Mouse (Mus musculus): ENCODE measurements at regions not wholly inside any gene's neighbourhood (a gene's known extent, or its start where the extent isn't known, plus 50 kb on each side); places are given as distances from the start of the nearest gene placed in this dataset.

DNA sequence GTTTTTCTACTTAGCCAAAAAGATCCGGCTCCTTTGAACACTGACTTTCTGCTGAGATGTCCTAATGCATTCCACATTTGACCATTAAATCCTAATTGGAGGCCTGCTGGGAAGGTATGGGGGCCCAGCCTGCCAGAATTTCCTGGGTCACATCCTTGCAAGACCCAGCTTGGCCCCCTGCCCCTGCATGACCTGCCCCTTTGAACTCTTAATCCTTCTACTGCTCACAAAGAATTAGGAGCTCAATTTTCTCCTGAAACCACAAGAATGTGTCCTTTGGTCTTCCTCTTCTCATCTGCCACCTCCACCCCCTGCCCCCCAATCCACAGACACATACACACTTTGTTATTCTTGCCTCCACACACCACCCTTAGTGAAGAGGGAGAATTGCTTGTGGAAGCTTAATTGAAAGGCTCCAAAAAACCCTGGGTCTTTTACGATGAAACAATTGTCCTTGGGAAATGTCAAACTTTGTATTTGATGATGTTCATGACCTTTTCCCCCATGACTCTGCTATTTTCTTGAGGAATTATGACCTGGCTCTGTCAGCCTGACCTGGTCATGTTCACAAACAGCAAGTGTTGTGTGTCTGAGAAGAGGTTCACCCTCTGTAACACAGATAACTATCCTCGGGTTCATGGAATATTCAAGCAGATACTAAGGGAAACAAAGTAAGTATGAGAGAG, 792.3 kb downstream of the Gsdmc2 start:
- peak overlapping the region; percentile 43 for H3K27ac ChIP-seq
- peak; percentile 73 for DNase-seq (ENCODE audit: low spot score)
- WGBS: 5% methylated on average over 3 of the region's 3 CpGs

DNA sequence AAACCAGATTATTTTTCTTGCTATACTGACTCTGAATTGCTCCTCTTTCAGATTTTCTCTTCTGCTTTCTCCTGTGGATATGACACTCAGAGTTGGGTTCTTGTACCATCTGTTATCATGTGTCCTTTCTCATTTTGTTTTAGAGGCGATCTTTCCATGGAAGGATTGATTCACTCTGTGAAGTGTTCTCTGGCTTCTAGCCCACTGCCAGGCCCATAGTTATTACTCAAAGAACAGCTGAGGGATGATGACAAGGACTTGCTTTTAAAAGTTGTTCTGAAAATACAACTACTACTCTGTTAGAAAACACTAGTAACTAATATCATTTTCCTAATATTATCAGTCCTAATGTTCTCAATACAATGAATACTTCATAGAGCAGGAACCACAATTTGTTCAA, 794.9 kb downstream of the Gsdmc2 start:
- H3K36me3 ChIP-seq: no peaks in the 10 kb centered on the region
- WGBS: 93% methylated on average over 1 of the region's 1 CpGs
- H3K9me3 ChIP-seq (replicated peaks): no peaks in the 10 kb centered on the region
- H3K4me3 ChIP-seq: no peak overlapping the region
- DNase-seq (ENCODE audit: low spot score): no peak
- peaks cover 29% of the 10 kb centered on the region for H3K4me1 ChIP-seq
- no peak overlapping the region for H3K27ac ChIP-seq
- no peaks in the 10 kb centered on the region for H3K27me3 ChIP-seq (ENCODE audit: low read depth, poor library complexity, severe bottlenecking)

More for the DNA sequence above, 792.3 kb downstream of the Gsdmc2 start:
- no peaks in the 10 kb centered on the region for H3K9me3 ChIP-seq (replicated peaks)
- no peak overlapping the region for H3K4me3 ChIP-seq
- H3K36me3 ChIP-seq: no peaks in the 10 kb centered on the region
- peaks cover 25% of the 10 kb centered on the region for H3K4me1 ChIP-seq
- H3K27me3 ChIP-seq (ENCODE audit: low read depth, poor library complexity, severe bottlenecking): no peaks in the 10 kb centered on the region

DNA sequence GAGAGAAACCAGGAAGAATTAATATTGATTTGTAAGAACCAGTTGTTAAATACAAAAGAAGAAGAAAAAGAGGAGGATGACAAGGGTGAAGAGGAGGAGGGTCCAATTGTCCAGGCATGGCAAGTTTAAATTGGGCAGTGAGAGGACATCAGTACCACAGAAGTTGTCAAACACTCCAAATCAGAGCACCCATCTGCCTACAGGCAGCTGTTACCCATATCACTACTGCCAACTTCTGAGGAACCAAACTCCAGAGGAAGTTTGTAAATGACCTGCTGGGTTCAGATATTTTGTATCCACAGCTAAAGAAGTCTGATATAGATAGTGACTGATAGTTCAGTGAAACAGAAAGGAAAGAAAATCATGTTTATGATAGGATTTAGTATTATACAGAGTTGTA, 802.6 kb downstream of the Gsdmc2 start:
- Histone ChIP-seq H3K4me1 (0 out of 2 replicates have a peak, but pooled peaks cover 2% of the 10 kb centered on the region), H3K9me3 (replicated peaks) (no peaks in the 10 kb centered on the region), H3K27me3 (ENCODE audit: low read depth, poor library complexity, severe bottlenecking) (no peaks in the 10 kb centered on the region), H3K27ac (no peak overlapping the region), H3K4me3 (no peak overlapping the region), H3K36me3 (no peaks in the 10 kb centered on the region)
- DNase-seq (ENCODE audit: low spot score): no peak

DNA sequence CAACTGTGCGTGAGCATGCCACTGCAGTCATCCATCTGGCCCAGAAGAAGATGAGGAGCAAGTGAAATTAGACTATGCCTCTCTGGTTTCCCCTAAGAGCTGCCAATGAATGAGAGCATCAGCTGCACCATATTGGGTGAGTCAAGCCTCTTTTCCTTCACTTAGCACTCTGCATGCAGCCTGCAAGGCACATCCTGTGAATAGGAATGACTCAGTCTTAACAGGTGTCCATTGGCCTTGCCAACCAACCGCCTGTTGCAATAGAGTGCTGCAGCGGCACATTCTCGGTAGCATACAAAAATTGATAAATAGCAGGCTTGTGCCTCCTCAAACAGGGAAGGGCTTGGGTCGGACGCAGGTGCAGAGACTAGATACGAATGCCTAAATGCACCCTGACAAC, 808.7 kb downstream of the Gsdmc2 start:
- H3K4me1 ChIP-seq: no peaks in the 10 kb centered on the region
- no peak overlapping the region for H3K27ac ChIP-seq
- WGBS: 96% methylated on average over 7 of the region's 7 CpGs
- H3K9me3 ChIP-seq (replicated peaks): no peaks in the 10 kb centered on the region
- H3K4me3 ChIP-seq: no peak overlapping the region
- no peaks in the 10 kb centered on the region for H3K27me3 ChIP-seq (ENCODE audit: low read depth, poor library complexity, severe bottlenecking)
- H3K36me3 ChIP-seq: no peaks in the 10 kb centered on the region
- no peak for DNase-seq (ENCODE audit: low spot score)

DNA sequence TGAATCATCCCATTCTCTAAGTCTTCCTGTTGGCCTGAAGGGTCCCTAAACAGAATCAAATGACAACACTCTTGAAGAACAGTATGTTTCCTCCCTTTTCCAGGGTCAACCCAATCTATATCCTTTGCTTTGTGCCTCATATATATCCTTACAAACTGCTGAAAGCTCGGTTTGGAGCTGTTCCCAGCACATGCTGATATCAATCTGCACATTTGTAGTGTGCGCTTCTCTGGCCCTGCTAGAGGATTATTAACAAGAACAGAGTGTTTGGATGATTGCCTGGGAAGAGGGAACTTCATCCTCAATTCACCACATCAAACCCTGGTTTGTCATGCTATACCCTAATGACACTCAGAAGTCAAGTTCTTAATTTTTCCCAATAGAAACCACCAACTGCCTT, 824.2 kb downstream of the Gsdmc2 start:
- no peak overlapping the region for H3K27ac ChIP-seq
- H3K4me3 ChIP-seq: no peak overlapping the region
- no peak for DNase-seq (ENCODE audit: low spot score)
- H3K36me3 ChIP-seq: no peaks in the 10 kb centered on the region
- no peaks in the 10 kb centered on the region for H3K9me3 ChIP-seq (replicated peaks)
- no peaks in the 10 kb centered on the region for H3K4me1 ChIP-seq
- WGBS: 89% methylated on average over 2 of the region's 2 CpGs
- H3K27me3 ChIP-seq (ENCODE audit: low read depth, poor library complexity, severe bottlenecking): no peaks in the 10 kb centered on the region

DNA sequence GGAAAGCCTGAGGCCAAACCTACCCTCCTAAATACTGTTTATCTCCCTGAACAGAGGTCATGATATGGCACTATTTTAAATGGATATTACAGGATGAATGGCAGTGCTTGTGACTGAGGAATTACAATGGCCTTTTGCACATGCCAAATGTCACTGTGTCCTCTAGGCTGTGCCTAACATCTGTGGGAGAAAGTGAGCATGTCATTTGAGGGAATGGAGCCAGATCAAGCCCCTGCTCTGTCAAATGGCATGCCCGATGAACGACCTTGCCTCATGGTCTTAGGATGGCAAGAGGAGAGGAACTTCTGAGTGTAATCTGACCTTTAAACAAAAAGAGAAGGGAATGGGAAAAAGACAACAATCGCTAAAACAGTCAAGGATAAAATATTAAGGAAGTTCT, 827.0 kb downstream of the Gsdmc2 start:
- WGBS: 58% methylated on average over 3 of the region's 3 CpGs
- H3K4me1 ChIP-seq: no peaks in the 10 kb centered on the region
- H3K27me3 ChIP-seq (ENCODE audit: low read depth, poor library complexity, severe bottlenecking): no peaks in the 10 kb centered on the region
- H3K9me3 ChIP-seq (replicated peaks): no peaks in the 10 kb centered on the region
- H3K36me3 ChIP-seq: no peaks in the 10 kb centered on the region
- DNase-seq (ENCODE audit: low spot score): no peak
- no peak overlapping the region for H3K4me3 ChIP-seq
- H3K27ac ChIP-seq: no peak overlapping the region

DNA sequence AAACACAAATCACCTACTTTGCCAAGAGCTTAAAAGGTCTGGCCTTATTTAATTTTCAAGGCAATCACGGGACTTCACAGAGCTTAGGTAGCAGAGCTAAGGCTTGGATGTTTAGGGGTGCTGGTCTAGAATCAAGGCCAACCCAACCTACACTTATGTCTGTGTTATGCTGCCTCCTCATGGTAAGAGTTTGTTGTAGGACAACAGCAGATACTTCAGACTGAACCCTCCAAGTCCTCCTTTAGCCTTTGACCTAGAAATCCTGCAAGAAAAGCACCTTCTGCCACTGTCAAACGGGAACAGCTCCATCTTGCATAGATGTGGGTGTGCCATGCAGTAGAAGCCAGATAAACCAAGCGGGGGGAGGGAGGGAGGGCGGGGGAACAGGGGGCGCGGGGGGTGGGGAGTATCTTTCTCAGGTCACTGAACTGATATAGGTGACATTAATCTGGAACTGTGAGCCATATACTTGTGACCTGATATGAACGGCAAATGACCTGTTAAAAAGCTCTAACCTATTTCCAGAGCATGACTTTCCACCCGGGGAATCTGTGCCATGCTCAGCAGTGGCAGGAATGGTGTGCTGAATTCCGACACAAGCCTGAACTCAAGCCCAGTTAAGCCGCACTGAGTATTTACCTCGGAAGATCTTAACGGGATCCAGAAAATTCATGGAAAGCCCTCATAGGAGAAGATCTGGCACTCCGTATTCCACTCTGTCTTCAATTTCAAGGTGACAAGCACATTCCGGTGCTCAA, 838.3 kb downstream of the Gsdmc2 start:
- H3K9me3 ChIP-seq (replicated peaks): no peaks in the 10 kb centered on the region
- H3K36me3 ChIP-seq: no peaks in the 10 kb centered on the region
- H3K27me3 ChIP-seq (ENCODE audit: low read depth, poor library complexity, severe bottlenecking): no peaks in the 10 kb centered on the region
- H3K4me3 ChIP-seq: no peak overlapping the region
- H3K27ac ChIP-seq: no peak overlapping the region
- DNase-seq (ENCODE audit: low spot score): no peak
- no peaks in the 10 kb centered on the region for H3K4me1 ChIP-seq
- WGBS: 83% methylated on average over 14 of the region's 14 CpGs

DNA sequence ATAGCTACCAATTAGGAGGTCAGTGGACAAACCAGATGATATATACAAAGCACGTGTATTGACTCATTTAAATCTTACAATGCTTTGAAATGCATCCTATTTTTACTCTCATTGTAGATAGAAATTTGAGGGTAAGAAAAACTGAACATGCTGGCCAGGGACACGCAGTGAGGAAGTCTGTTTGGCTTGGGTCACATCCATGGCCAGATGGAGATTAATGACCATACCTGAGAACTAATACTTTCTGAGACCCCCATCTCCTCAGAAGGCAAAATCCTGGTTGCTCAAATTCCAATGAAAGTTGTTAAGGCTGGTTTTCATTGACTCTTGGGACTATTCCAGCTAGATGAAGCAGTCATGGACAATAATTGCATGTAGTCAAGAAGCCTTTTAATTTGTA, 850.3 kb downstream of the Gsdmc2 start:
- H3K4me3 ChIP-seq: no peak overlapping the region
- 85% methylated on average over 2 of the region's 2 CpGs for WGBS

DNA sequence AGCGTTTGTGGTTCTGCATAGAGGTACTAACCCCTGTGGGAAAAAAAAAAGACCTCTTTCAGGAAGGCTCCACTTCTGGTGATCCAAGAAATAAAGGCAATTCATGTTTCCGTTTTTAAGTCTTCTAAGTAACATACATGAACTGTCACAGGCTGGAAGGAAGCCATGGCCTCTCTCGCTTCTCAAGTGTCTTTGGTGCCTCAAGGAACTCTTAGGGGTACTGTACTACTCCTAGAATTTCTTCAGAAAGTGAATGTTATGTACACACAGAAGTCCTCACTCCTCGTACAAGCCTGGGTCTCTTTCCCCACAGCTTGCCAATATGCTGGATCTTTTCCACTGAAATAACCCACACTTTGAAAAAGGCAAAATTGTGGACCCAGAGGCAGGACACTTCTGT, 858.1 kb downstream of the Gsdmc2 start:
- WGBS: 88% methylated on average over 4 of the region's 4 CpGs
- Histone ChIP-seq H3K27ac (no peak overlapping the region), H3K4me1 (peaks cover 10% of the 10 kb centered on the region), H3K4me3 (no peak overlapping the region), H3K9me3 (replicated peaks) (no peaks in the 10 kb centered on the region), H3K27me3 (ENCODE audit: low read depth, poor library complexity, severe bottlenecking) (no peaks in the 10 kb centered on the region), H3K36me3 (no peaks in the 10 kb centered on the region)
- no peak for DNase-seq (ENCODE audit: low spot score)

More for the DNA sequence above, 850.3 kb downstream of the Gsdmc2 start:
- Histone ChIP-seq H3K9me3 (replicated peaks) (no peaks in the 10 kb centered on the region), H3K27ac (no peak overlapping the region), H3K36me3 (no peaks in the 10 kb centered on the region), H3K4me1 (no peaks in the 10 kb centered on the region), H3K27me3 (ENCODE audit: low read depth, poor library complexity, severe bottlenecking) (no peaks in the 10 kb centered on the region)
- DNase-seq (ENCODE audit: low spot score): no peak

DNA sequence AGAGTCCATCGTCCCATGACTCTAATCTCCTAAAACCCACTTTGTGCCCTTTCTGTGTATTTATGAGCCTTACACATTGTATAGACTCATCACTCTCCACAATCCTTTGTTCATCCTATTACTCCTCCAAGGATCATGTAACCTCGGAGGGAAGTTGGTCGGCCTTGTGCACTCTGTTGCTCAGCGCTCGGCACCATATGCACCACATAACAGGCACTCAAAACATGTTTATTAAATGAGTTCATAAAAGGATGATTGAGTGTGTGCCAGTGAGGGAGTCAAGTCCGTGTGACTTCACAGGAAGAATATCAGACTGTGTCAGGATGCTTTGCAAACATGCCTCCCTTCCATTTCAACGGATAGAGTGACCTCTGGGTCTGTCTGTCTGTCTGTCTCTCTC, 858.8 kb downstream of the Gsdmc2 start:
- H3K36me3 ChIP-seq: no peaks in the 10 kb centered on the region
- WGBS: 73% methylated on average over 7 of the region's 7 CpGs
- no peaks in the 10 kb centered on the region for H3K9me3 ChIP-seq (replicated peaks)
- peaks cover 10% of the 10 kb centered on the region for H3K4me1 ChIP-seq
- no peak for DNase-seq (ENCODE audit: low spot score)
- no peaks in the 10 kb centered on the region for H3K27me3 ChIP-seq (ENCODE audit: low read depth, poor library complexity, severe bottlenecking)
- no peak overlapping the region for H3K27ac ChIP-seq
- H3K4me3 ChIP-seq: no peak overlapping the region

DNA sequence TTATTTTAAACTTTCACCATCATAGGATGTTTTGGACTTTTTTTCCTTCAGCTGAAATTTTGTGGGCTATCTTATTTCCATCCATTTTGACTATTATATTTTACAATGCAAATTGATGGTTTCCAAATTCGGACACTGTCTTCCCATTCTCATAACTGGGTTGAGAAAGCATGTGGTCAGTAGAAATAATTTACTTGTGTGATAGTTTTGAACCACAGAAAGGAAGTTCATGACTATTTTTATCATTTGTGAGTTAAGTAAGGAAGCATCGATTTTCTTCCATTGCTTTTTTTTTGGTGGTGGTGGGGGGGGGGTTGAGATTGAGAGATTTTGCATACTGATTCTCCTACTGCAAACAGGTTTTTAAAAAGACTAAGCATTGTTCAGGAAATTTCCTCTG, 874.4 kb downstream of the Gsdmc2 start:
- no peak overlapping the region for H3K27ac ChIP-seq
- H3K36me3 ChIP-seq: no peaks in the 10 kb centered on the region
- WGBS: 85% methylated on average over 2 of the region's 2 CpGs
- H3K4me3 ChIP-seq: no peak overlapping the region
- H3K9me3 ChIP-seq (replicated peaks): no peaks in the 10 kb centered on the region
- no peaks in the 10 kb centered on the region for H3K27me3 ChIP-seq (ENCODE audit: low read depth, poor library complexity, severe bottlenecking)
- H3K4me1 ChIP-seq: no peaks in the 10 kb centered on the region
- DNase-seq (ENCODE audit: low spot score): no peak

DNA sequence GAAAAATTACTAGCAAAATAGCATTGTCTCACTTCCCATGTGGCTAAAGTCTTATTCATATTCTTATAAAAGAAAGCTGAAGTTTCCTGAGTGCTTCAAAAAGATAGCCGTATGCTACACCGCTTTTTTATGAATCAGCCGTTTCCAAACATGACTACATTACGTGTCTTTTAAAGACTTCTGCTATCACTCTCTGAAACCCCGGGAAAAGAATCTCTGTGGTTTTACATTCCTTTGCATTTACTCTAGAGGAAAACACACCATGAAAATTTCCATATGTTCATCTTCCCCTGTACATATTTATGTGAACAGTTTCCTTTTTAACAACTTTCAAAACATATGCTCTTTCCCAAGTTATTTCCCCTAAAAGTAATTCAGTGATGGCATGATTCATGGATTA, 882.3 kb downstream of the Gsdmc2 start:
- Histone ChIP-seq H3K27me3 (ENCODE audit: low read depth, poor library complexity, severe bottlenecking) (no peaks in the 10 kb centered on the region), H3K4me1 (no peaks in the 10 kb centered on the region), H3K4me3 (no peak overlapping the region), H3K27ac (no peak overlapping the region), H3K9me3 (replicated peaks) (no peaks in the 10 kb centered on the region), H3K36me3 (no peaks in the 10 kb centered on the region)
- no peak for DNase-seq (ENCODE audit: low spot score)
- 91% methylated on average over 5 of the region's 5 CpGs for WGBS

DNA sequence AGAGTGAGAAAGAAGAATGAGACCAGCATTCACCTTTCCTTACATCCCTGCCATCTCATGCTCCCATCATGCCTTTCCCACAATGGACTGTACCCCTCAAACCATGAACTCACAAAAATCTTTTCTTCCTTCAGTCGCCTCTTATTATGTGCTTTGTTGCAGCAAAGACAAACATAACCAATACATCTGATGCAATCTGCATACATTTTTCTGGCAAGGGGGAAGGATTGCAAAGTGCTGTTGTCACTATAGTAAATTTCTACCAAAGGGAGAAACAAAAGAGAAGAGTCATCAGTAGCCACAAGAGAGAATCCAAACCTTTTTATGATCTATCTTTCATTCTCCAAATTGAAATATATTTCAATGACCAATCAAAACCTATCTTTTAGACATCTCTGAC, 884.4 kb downstream of the Gsdmc2 start:
- H3K9me3 ChIP-seq (replicated peaks): no peaks in the 10 kb centered on the region
- H3K4me3 ChIP-seq: no peak overlapping the region
- WGBS: 98% methylated on average over 1 of the region's 1 CpGs
- no peaks in the 10 kb centered on the region for H3K27me3 ChIP-seq (ENCODE audit: low read depth, poor library complexity, severe bottlenecking)
- H3K36me3 ChIP-seq: no peaks in the 10 kb centered on the region
- H3K4me1 ChIP-seq: no peaks in the 10 kb centered on the region
- no peak for DNase-seq (ENCODE audit: low spot score)
- no peak overlapping the region for H3K27ac ChIP-seq

Data from limb, embryonic 10.5 days (tissue).